Mouse (Mus musculus) intestine, postnatal 0 days (tissue): Measurements from ENCODE around the gene Rab44. TPM values are rescaled to one million over a fixed set of nuclear protein-coding genes. Genes with fewer than 3 reads are reported as not detected.

Experiments
- ATAC-seq: fragments of 200-750 bp; cut with Nextera tagmentation; 2 replicates; pipeline ENCODE4 v1.8.0; 2017; ENCODE audit warnings: mild to moderate bottlenecking, moderate TSS enrichment, moderate library complexity
- H3K27ac ChIP-seq: fragments of 300-500 bp; sonication (generic); 2 replicates; pipeline ENCODE4 v1.5.1; 2014; ENCODE audit warnings: mild to moderate bottlenecking, low read depth, low read length, moderate library complexity
- H3K27me3 ChIP-seq: fragments of 300-500 bp; sonication (generic); replicated peaks from 2 replicates; pipeline ENCODE4 v1.6.1; 2014; ENCODE audit warnings: low read length, mixed read lengths; ENCODE audit not compliant: control insufficient read depth, insufficient read depth
- H3K36me3 ChIP-seq: fragments of 300-500 bp; sonication (generic); 2 replicates; pipeline ENCODE4 v1.6.1; 2014; ENCODE audit warnings: mild to moderate bottlenecking, moderate library complexity; ENCODE audit not compliant: control insufficient read depth, insufficient read depth
- H3K4me1 ChIP-seq: fragments of 300-500 bp; sonication (generic); replicated peaks from 2 replicates; pipeline ENCODE4 v1.6.1; 2014; ENCODE audit warnings: antibody characterized with exemption, low read length, mixed read lengths; ENCODE audit not compliant: control insufficient read depth, insufficient read depth
- H3K4me2 ChIP-seq: fragments of 300-500 bp; sonication (generic); replicated peaks from 2 replicates; pipeline ENCODE4 v1.6.1; 2014; ENCODE audit warnings: low read depth, mild to moderate bottlenecking, moderate library complexity
- H3K4me3 ChIP-seq: fragments of 300-500 bp; sonication (generic); 2 replicates; pipeline ENCODE4 v1.5.1; 2014; ENCODE audit warnings: low read depth, low read length
- H3K9ac ChIP-seq: fragments of 300-500 bp; sonication (generic); 2 replicates; pipeline ENCODE4 v1.6.1; 2014; ENCODE audit warnings: mild to moderate bottlenecking, low read depth, low read length
- H3K9me3 ChIP-seq: fragments of 300-500 bp; sonication (generic); 2 replicates; pipeline ENCODE4 v1.6.1; 2016; ENCODE audit warnings: mixed run types; ENCODE audit not compliant: control insufficient read depth
- CTCF ChIP-seq: sonication (generic); IDR thresholded peaks from 2 replicates; pipeline ENCODE4 v1.5.1; 2016; ENCODE audit warnings: low read depth, mild to moderate bottlenecking, control low read depth, antibody characterized with exemption, moderate library complexity
- WGBS: fragments of 180-500 bp; shearing (Covaris S2); extraction: QIAGEN DNeasy Blood & Tissue Kit; methylation state at CpG from one replicate; pipeline ENCODE4 v1.1.7; 2014; 5-methylcytosine and 5-hydroxymethylcytosine counted together
- polyA plus RNA-seq: library from polyadenylated mRNA; unstranded; fragments of >200 nt; fragmentation: Nextera tagmentation; extraction: Ambion mirVana; gene quantifications from 2 replicates; pipeline ENCODE4 v1.2.1, GENCODE M21; 2015

The Rab44 gene
- polyA plus RNA-seq, 1 experiment from 2014 or later, result 0.20 TPM

DNA sequence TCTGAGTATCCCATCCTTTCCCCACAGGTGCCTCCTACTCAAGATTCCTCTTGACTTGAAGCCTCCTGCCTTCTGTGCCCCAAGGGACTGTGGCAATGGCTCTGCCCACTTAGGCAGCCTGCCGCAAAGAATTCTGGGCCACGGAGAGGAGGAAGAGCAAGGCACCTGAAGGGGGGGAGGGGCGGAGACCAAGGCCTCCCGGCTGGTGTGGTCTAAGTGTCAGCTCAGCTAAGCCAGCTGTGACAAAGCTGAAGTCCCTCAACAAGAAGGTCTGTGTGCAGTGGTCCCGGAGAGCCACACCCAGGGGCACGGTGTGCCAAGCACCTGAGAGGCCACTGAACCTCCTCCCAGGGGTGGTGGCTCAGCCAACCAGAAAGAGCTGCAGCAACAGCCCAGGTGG, 53.4 kb downstream of the Rab44 start:
- no peaks in the 10 kb centered on the region for H3K36me3 ChIP-seq
- 43% methylated on average over 6 of the region's 6 CpGs for WGBS
- no peak for TF ChIP-seq CTCF
- no peaks in the 10 kb centered on the region for H3K27me3 ChIP-seq
- no peak for ATAC-seq
- H3K9me3 ChIP-seq, result no peaks in the 10 kb centered on the region
- H3K4me2 ChIP-seq, result no peak overlapping the region
- H3K27ac ChIP-seq, result no peak overlapping the region
- H3K4me3 ChIP-seq, result no peak overlapping the region
- H3K9ac ChIP-seq, result no peak overlapping the region
- peaks cover 11% of the 10 kb centered on the region; the same call in 1 of the 2 replicates for H3K4me1 ChIP-seq

DNA sequence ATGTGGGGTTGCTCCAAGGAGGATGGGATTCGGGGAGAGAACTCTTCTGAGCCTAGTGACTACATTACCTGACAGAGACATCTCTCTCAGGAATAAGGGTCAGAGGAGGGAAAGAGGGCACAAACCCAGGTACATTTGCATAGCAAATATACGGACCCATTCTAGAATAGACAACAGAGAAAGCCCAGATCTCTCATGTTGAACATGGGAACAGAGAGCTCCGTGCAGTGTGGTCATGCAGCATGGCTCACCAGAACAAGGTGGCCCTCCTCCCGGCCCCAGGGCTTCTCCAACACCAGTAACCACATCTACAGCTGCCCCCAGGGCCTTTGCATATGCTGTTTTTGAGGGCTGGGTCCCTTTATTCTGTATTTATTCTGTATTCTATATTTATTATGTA, 54.5 kb downstream of the Rab44 start:
- Histone ChIP-seq H3K4me3 (no peak overlapping the region), H3K27ac (no peak overlapping the region), H3K9me3 (no peaks in the 10 kb centered on the region), H3K36me3 (no peaks in the 10 kb centered on the region), H3K27me3 (no peaks in the 10 kb centered on the region), H3K4me2 (no peak overlapping the region), H3K4me1 (peaks cover 11% of the 10 kb centered on the region; the same call in 1 of the 2 replicates), H3K9ac (no peak overlapping the region)
- no peak for TF ChIP-seq CTCF
- 86% methylated on average over 4 of the region's 4 CpGs for WGBS
- ATAC-seq, result no peak

DNA sequence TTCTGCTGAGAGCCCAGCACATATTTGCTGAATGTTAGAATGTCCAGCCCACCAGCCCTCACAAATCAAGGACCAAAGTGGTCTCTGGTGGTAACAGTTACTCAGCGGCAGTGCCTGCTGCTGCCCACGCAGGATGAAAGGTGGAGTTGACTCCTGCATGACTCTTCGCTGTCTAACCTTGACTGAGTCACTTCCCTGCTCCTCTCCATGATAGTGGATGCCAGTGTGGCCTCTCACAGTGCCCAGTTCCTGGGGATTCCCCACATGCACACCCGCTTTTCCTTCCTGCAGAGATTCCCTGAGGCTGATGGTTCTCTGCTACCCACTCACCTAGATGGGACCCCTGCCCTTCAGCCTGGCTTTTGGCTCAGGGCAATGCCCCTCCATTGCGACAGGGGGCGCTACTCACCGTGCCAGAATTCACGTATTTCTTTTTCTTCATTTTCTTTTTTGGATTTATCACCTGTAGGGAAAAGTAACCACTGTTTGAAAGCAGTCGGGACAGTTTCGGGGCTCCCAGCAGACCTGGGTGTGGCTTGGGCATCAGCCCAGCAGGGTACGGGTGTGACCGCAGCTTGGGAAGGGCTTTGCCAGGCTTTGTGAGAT, 55.2 kb downstream of the Rab44 start:
- Histone ChIP-seq H3K36me3 (no peaks in the 10 kb centered on the region), H3K27me3 (no peaks in the 10 kb centered on the region), H3K4me3 (no peak overlapping the region), H3K27ac (no peak overlapping the region), H3K4me1 (peaks cover 11% of the 10 kb centered on the region; the same call in 1 of the 2 replicates), H3K9ac (no peak overlapping the region), H3K9me3 (no peaks in the 10 kb centered on the region), H3K4me2 (no peak overlapping the region)
- no peak for ATAC-seq
- TF ChIP-seq CTCF, result peak; percentile 70
- WGBS, result 69% methylated on average over 12 of the region's 12 CpGs

GRCm38 (mm10) chr17:29170431-29171000, 56.6 kb downstream of the Rab44 start:
- TF ChIP-seq CTCF, result no peak
- Histone ChIP-seq H3K36me3 (no peaks in the 10 kb centered on the region), H3K27me3 (no peaks in the 10 kb centered on the region), H3K9ac (no peak overlapping the region), H3K4me1 (peaks cover 9% of the 10 kb centered on the region; the same call in 1 of the 2 replicates), H3K4me3 (no peak overlapping the region), H3K9me3 (no peaks in the 10 kb centered on the region), H3K4me2 (no peak overlapping the region), H3K27ac (no peak overlapping the region)
- WGBS, result 68% methylated on average over 14 of the region's 14 CpGs
- ATAC-seq, result no peak

DNA sequence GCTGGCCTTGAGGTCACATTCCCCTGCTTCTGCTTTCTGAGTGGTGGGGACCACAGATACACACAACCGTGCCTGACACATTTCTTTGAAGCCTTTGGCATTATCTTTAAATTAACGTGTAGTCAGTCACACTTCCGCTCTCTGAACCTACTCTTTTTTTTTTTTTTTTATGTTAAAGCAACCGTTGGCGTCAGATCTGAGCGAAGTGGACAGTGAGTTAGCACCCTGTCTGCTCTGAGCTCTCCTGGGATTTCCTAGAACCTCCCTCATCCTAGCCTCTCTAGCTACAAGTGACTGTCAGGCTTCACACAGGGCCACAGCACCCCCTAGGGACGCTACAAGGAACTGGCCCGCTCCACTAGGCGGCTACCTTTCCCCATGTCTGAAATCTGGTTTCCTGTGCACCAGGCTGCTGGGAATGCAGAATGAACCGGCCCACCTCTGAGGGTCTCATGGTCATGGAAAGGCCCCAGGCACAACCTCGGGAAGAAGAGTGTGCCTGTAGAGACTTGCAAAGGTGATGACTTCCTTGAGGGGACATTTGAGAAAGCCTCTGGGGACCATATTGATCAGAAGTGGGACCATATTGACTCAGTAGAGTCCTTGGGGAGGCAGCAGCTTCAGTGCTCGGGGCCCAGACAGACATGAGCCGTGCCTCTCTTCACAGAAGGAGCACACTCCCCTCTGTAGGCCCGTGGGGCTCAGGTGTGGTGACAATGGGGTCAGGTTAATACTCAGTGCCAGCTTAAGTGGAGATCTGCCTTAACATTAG, 57.2 kb downstream of the Rab44 start:
- peak; percentile 51 for ATAC-seq

DNA sequence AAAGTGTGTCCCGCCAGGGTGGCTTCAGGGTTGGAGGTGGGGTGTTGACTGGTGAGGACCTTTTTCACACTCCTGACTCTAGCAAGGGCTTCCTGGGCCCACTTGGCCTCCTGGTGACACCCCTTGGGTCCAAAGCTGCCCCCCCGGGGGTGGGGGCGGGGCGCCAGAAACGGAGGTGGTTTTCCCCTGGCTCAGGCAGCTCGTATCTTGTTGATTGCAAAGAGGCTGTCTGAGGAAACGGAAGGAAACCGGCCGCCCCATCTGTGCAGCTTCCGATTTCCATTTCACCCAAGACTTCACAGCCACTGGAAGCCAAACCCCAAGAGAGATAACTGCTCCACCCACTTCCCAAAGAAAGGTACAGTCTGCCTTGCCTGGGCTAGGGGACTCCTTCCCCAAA, 58.1 kb downstream of the Rab44 start:
- H3K4me1 ChIP-seq, result peaks cover 3% of the 10 kb centered on the region; the same call in 1 of the 2 replicates
- H3K4me2 ChIP-seq, result no peak overlapping the region
- H3K27ac ChIP-seq, result no peak overlapping the region
- WGBS, result 48% methylated on average over 10 of the region's 10 CpGs
- TF ChIP-seq CTCF, result no peak
- H3K4me3 ChIP-seq, result no peak overlapping the region
- no peak overlapping the region for H3K9ac ChIP-seq
- no peaks in the 10 kb centered on the region for H3K27me3 ChIP-seq
- ATAC-seq, result no peak
- no peaks in the 10 kb centered on the region for H3K36me3 ChIP-seq
- H3K9me3 ChIP-seq, result no peaks in the 10 kb centered on the region

More for the DNA sequence above, 57.2 kb downstream of the Rab44 start:
- Histone ChIP-seq H3K36me3 (no peaks in the 10 kb centered on the region), H3K9me3 (no peaks in the 10 kb centered on the region), H3K4me3 (no peak overlapping the region), H3K9ac (no peak overlapping the region), H3K27ac (no peak overlapping the region), H3K27me3 (no peaks in the 10 kb centered on the region), H3K4me1 (peaks cover 9% of the 10 kb centered on the region; the same call in 1 of the 2 replicates), H3K4me2 (no peak overlapping the region)
- WGBS, result 15% methylated on average over 14 of the region's 14 CpGs
- TF ChIP-seq CTCF, result peak; percentile 98
